Mouse (Mus musculus): ENCODE results near the gene Pcsk5.

- TF ChIP-seq CTCF (IDR thresholded peaks at IDR 0.05; ENCODE audit: low read depth, low read length) (no peak), GATA1 (IDR thresholded peaks at IDR 0.05; ENCODE audit: borderline replicate concordance, low read length) (no peak), TAL1 (conservative IDR thresholded peaks at IDR 0.05; ENCODE audit: low read depth, low read length) (no peak), GATA2 (IDR thresholded peaks at IDR 0.05; ENCODE audit: borderline replicate concordance, low read depth, low read length) (no peak), POLR2AphosphoS5 (IDR thresholded peaks at IDR 0.05; ENCODE audit: insufficient replicate concordance, low read depth, low read length) (no peak)
Measured at GRCm38 (mm10) chr19:17732676-17733277, 104.7 kb downstream of the Pcsk5 start.

Data from G1E (cell line).